Mouse (Mus musculus): ENCODE measurements around the gene Chpt1. TPM values are rescaled to one million over a fixed set of nuclear protein-coding genes. Genes with fewer than 3 reads are reported as not detected.

The Chpt1 gene
- polyA plus RNA-seq, 1 experiment = 73.3 TPM

- Histone ChIP-seq H3K4me3 (replicated peaks; ENCODE audit: extremely low read depth, low read depth, low read length) (no peak overlapping the region), H3K4me1 (ENCODE audit: control insufficient read depth, insufficient read depth, low read length) (no peaks in the 10 kb centered on the region)
- TF ChIP-seq POLR2A (IDR thresholded peaks at IDR 0.05; ENCODE audit: borderline replicate concordance, extremely low read depth, low read depth, low read length) (no peak), CTCF (IDR thresholded peaks at IDR 0.05; ENCODE audit: insufficient read depth, low read length) (no peak)
- no peak for DNase-seq
- 80% methylated on average over 5 of the region's 5 CpGs for WGBS
Measured at GRCm38 (mm10) chr10:88417686-88418085, 86.2 kb downstream of the Chpt1 start.

- DNase-seq = no peak
- TF ChIP-seq CTCF (IDR thresholded peaks at IDR 0.05; ENCODE audit: insufficient read depth, low read length) (no peak), POLR2A (IDR thresholded peaks at IDR 0.05; ENCODE audit: borderline replicate concordance, extremely low read depth, low read depth, low read length) (no peak)
- no peaks in the 10 kb centered on the region for H3K4me1 ChIP-seq (ENCODE audit: control insufficient read depth, insufficient read depth, low read length)
- WGBS = 74% methylated on average over 17 of the region's 17 CpGs
- no peak overlapping the region for H3K4me3 ChIP-seq (replicated peaks; ENCODE audit: extremely low read depth, low read depth, low read length)
Measured at GRCm38 (mm10) chr10:88412290-88412995, 91.4 kb downstream of the Chpt1 start.

- TF ChIP-seq POLR2A (IDR thresholded peaks at IDR 0.05; ENCODE audit: borderline replicate concordance, extremely low read depth, low read depth, low read length) (no peak), CTCF (IDR thresholded peaks at IDR 0.05; ENCODE audit: insufficient read depth, low read length) (no peak)
- H3K4me3 ChIP-seq (replicated peaks; ENCODE audit: extremely low read depth, low read depth, low read length) = no peak overlapping the region
- no peak for DNase-seq
- WGBS = 71% methylated on average over 2 of the region's 2 CpGs
- H3K4me1 ChIP-seq (ENCODE audit: control insufficient read depth, insufficient read depth, low read length) = no peaks in the 10 kb centered on the region
Measured at GRCm38 (mm10) chr10:88409751-88410150, 94.1 kb downstream of the Chpt1 start.

GRCm38 (mm10) chr10:88407875-88408631 is 95.8 kb downstream of the Chpt1 start:
- Histone ChIP-seq H3K4me1 (ENCODE audit: control insufficient read depth, insufficient read depth, low read length) (no peaks in the 10 kb centered on the region), H3K4me3 (replicated peaks; ENCODE audit: extremely low read depth, low read depth, low read length) (no peak overlapping the region)
- DNase-seq = no peak
- 82% methylated on average over 12 of the region's 12 CpGs for WGBS
- TF ChIP-seq CTCF (IDR thresholded peaks at IDR 0.05; ENCODE audit: insufficient read depth, low read length) (no peak), POLR2A (IDR thresholded peaks at IDR 0.05; ENCODE audit: borderline replicate concordance, extremely low read depth, low read depth, low read length) (no peak)

DNA sequence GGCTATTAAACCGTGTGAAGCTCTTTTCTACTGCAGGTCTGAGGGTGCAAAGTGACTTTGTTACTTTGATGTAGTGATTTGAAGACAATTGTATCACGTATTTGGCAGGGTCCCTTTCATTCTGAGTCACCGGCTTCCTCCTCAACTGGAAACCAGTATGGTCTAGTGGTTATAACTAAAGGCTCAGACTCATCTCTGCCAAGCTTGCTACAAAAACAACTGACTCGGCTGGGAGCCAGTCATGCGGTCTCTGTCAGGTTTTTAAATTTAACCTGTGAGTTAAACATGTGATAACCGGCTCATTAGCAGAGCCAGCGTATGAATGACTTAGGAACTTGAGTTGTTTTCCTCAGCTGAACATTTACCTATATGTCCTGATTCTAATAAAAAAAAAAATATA is 98.1 kb downstream of the Chpt1 start:
- H3K4me1 ChIP-seq (ENCODE audit: control insufficient read depth, insufficient read depth, low read length) = no peaks in the 10 kb centered on the region
- no peak overlapping the region for H3K4me3 ChIP-seq (replicated peaks; ENCODE audit: extremely low read depth, low read depth, low read length)
- 69% methylated on average over 7 of the region's 7 CpGs for WGBS
- no peak for TF ChIP-seq POLR2A (IDR thresholded peaks at IDR 0.05; ENCODE audit: borderline replicate concordance, extremely low read depth, low read depth, low read length)
- TF ChIP-seq CTCF (IDR thresholded peaks at IDR 0.05; ENCODE audit: insufficient read depth, low read length) = no peak
- DNase-seq = no peak

DNA sequence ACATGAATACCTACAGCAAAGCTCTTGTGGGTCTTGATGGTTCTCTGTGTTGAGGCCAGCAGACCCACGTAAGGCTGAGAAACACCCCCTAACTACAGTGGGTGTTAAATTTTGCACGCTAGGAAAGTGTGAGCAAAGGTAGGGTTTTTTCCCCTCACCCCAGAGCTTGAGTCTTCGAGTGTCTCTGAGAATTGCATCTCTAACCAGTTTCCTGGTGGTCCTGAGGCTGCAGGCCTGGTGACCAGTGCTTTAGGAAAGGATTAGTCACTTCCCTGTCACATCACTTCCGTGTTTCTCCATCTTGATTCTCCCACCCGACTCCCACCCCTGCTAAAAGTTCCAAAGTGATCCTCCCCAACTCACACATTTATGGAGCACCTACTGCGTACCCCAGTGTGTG is 99.7 kb downstream of the Chpt1 start:
- no peak for DNase-seq
- TF ChIP-seq CTCF (IDR thresholded peaks at IDR 0.05; ENCODE audit: insufficient read depth, low read length) = no peak
- TF ChIP-seq POLR2A (IDR thresholded peaks at IDR 0.05; ENCODE audit: borderline replicate concordance, extremely low read depth, low read depth, low read length) = no peak
- Histone ChIP-seq H3K4me1 (ENCODE audit: control insufficient read depth, insufficient read depth, low read length) (no peaks in the 10 kb centered on the region), H3K4me3 (replicated peaks; ENCODE audit: extremely low read depth, low read depth, low read length) (no peak overlapping the region)
- 79% methylated on average over 6 of the region's 6 CpGs for WGBS

- no peak for DNase-seq
- H3K4me3 ChIP-seq (replicated peaks; ENCODE audit: extremely low read depth, low read depth, low read length) = no peak overlapping the region
- WGBS = 80% methylated on average over 4 of the region's 4 CpGs
Measured at GRCm38 (mm10) chr10:88403021-88403420, 100.9 kb downstream of the Chpt1 start.

More at GRCm38 (mm10) chr10:88403021-88403420, 100.9 kb downstream of the Chpt1 start:
- no peaks in the 10 kb centered on the region for H3K4me1 ChIP-seq (ENCODE audit: control insufficient read depth, insufficient read depth, low read length)
- TF ChIP-seq CTCF (IDR thresholded peaks at IDR 0.05; ENCODE audit: insufficient read depth, low read length) (no peak), POLR2A (IDR thresholded peaks at IDR 0.05; ENCODE audit: borderline replicate concordance, extremely low read depth, low read depth, low read length) (no peak)

Other genes starting within 250 kb of the Chpt1 start
- gene Dram1, start 125.0 kb downstream of the Chpt1 start, polyA plus RNA-seq (2012; rRNA removed) = 326 and 360 TPM in 2 replicates
- 12.4 and 16.6 TPM in 2 replicates for gene Gnptab, start 124.9 kb downstream of the Chpt1 start, polyA plus RNA-seq (2012; rRNA removed)
- not detected in 2 replicates for gene Sycp3, start 44.5 kb downstream of the Chpt1 start, polyA plus RNA-seq (2012; rRNA removed)
- gene Mybpc1, start 101.1 kb upstream of the Chpt1 start, polyA plus RNA-seq (2012; rRNA removed) = 18.2 TPM in 1 of 2 replicates, not detected in the other
- 0.15 and 0.20 TPM in 2 replicates for gene Spic, start 180.9 kb upstream of the Chpt1 start, polyA plus RNA-seq (2012; rRNA removed)
- 25.3 and 26.4 TPM in 2 replicates for gene Arl1, start 226.8 kb upstream of the Chpt1 start, polyA plus RNA-seq (2012; rRNA removed)